ENCODE assay signal across 7 mouse cellular contexts in the genomic region with DNA sequence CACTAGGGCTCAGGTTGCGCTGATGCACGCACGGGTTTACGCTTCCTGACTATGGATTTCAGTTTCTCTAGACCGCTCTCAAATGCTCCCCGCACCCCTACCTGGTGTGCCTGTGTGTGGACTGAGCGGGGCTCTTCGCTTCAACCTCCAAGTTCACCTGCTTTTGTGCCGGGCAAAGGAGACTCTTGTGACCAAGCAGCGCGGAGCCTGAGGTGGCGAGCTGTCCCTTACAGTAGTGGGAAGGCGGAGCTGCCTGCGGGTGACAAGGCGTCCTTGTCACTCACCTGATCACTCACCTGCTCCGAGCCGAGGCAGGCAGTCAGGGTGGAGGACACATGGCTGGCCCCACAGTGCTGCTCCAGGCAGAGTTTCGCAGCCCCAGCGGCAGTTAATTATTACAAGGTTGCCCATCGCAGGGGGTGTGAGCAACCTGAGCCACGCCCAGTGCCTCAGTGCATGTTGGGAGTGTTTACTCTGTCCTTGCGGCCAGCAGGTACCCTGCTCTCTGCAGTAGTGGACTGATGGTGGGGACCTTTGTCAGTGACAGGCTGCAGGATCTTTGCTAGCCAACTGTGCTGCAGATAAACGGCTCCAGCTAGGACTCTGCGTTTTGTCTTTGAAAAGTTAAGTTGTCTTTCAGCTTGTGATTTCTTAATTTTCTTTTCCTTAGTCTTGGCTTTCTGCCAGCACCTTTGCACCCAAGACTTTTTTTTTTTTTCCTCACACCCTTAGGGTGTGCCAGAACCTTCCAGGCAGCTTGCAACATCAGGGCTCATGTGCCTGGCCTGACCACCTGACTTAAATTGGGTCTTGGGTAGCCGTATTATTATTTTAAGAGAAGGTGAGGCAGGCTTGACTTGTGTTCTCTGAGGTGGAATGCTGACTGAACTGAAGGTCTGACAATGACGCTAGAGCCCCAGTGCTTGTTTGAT. TPM values are rescaled to one million over a fixed set of nuclear protein-coding genes. Genes with fewer than 3 reads are reported as not detected.
DNase-seq lines count a peak whose midpoint lies in the region; ATAC-seq and TF ChIP-seq lines count a peak whose summit lies in the region.

A gene (minus strand): TSS at position 372 of the 932 bp plus-strand sequence.

- peaks cover 12% of the 10 kb centered on the region for H3K4me1 ChIP-seq in E14TG2a.4 (replicated peaks; ENCODE audit: low read depth, low read length)
- peaks cover 4% of the 10 kb centered on the region; the same call in 1 of the 2 replicates for H3K4me1 ChIP-seq in embryonic facial prominence, embryonic 12.5 days
- H3K4me1 ChIP-seq in intestine, embryonic 15.5 days (replicated peaks), result 0 out of 2 replicates have a peak, but pooled peaks cover 3% of the 10 kb centered on the region
- H3K4me1 ChIP-seq in liver, embryonic 16.5 days (ENCODE audit: control insufficient read depth, low read depth, low read length), result no peaks in the 10 kb centered on the region; the same call in 1 of the 2 replicates
- peaks cover 6% of the 10 kb centered on the region for H3K4me1 ChIP-seq in olfactory bulb, adult 2 months (ENCODE audit: control insufficient read depth, insufficient read depth, low read length)

- TF ChIP-seq CTCF in E14TG2a.4 (conservative IDR thresholded peaks at IDR 0.05; ENCODE audit: low read length), result no peak
- TF ChIP-seq CTCF in olfactory bulb, adult 2 months (IDR thresholded peaks at IDR 0.05; ENCODE audit: insufficient read depth, low read depth, low read length), result no peak

- no peak for TF ChIP-seq POLR2A in olfactory bulb, adult 2 months (IDR thresholded peaks at IDR 0.05; ENCODE audit: insufficient read depth, low read depth, low read length)

- H3K4me2 ChIP-seq in embryonic facial prominence, embryonic 12.5 days (replicated peaks), result peak within 1 kb of the TSS; percentile 89
- peak within 1 kb of the TSS; percentile 68 for H3K4me2 ChIP-seq in intestine, embryonic 15.5 days (replicated peaks)
- peak within 1 kb of the TSS; percentile 52 for H3K4me2 ChIP-seq in liver, embryonic 16.5 days (ENCODE audit: low read depth, low read length)

- peak; percentile 88 for DNase-seq in A20 (ENCODE audit: low read depth, low spot score)
- no peak for DNase-seq in right cerebral cortex, adult 18-20 months

- H3K27me3 ChIP-seq in E14TG2a.4 (ENCODE audit: insufficient read depth, low read length), result peaks cover 9% of the 10 kb centered on the region
- H3K27me3 ChIP-seq in embryonic facial prominence, embryonic 12.5 days, result no peaks in the 10 kb centered on the region; the same call in 1 of the 2 replicates
- no peaks in the 10 kb centered on the region for H3K27me3 ChIP-seq in intestine, embryonic 15.5 days (replicated peaks)
- H3K27me3 ChIP-seq in liver, embryonic 16.5 days (ENCODE audit: control insufficient read depth, insufficient read depth, low read depth, low read length), result no peaks in the 10 kb centered on the region

- H3K36me3 ChIP-seq in E14TG2a.4 (ENCODE audit: insufficient read depth, low read length), result no peaks in the 10 kb centered on the region
- no peaks in the 10 kb centered on the region for H3K36me3 ChIP-seq in embryonic facial prominence, embryonic 12.5 days
- no peaks in the 10 kb centered on the region for H3K36me3 ChIP-seq in intestine, embryonic 15.5 days
- H3K36me3 ChIP-seq in liver, embryonic 16.5 days (ENCODE audit: control insufficient read depth, insufficient read depth), result no peaks in the 10 kb centered on the region

- no peak within 1 kb of the TSS for H3K27ac ChIP-seq in embryonic facial prominence, embryonic 12.5 days
- peak within 1 kb of the TSS; percentile 90 for H3K27ac ChIP-seq in intestine, embryonic 15.5 days
- peak within 1 kb of the TSS; percentile 82 for H3K27ac ChIP-seq in liver, embryonic 16.5 days (ENCODE audit: low read length)
- H3K27ac ChIP-seq in olfactory bulb, adult 2 months (ENCODE audit: insufficient read depth, low read depth, low read length), result no peak within 1 kb of the TSS

- peak within 1 kb of the TSS; percentile 68 for H3K4me3 ChIP-seq in E14TG2a.4 (replicated peaks; ENCODE audit: low read length)
- H3K4me3 ChIP-seq in embryonic facial prominence, embryonic 12.5 days, result peak within 1 kb of the TSS; percentile 44
- H3K4me3 ChIP-seq in intestine, embryonic 15.5 days (replicated peaks), result peak within 1 kb of the TSS; percentile 41
- peak within 1 kb of the TSS; percentile 56 for H3K4me3 ChIP-seq in liver, embryonic 16.5 days (ENCODE audit: low read depth, low read length)
- H3K4me3 ChIP-seq in olfactory bulb, adult 2 months (ENCODE audit: insufficient read depth, low read depth, low read length), result peak within 1 kb of the TSS; percentile 17

- peak within 1 kb of the TSS; percentile 33; the same call in 1 of the 2 replicates for H3K9ac ChIP-seq in embryonic facial prominence, embryonic 12.5 days
- H3K9ac ChIP-seq in intestine, embryonic 15.5 days, result peak within 1 kb of the TSS; percentile 46
- peak within 1 kb of the TSS; percentile 48 for H3K9ac ChIP-seq in liver, embryonic 16.5 days (ENCODE audit: low read depth, low read length)

- ATAC-seq in embryonic facial prominence, embryonic 12.5 days (ENCODE audit: insufficient number of reproducible peaks, insufficient read depth, low FRiP score, low TSS enrichment), result peak; percentile 75
- ATAC-seq in intestine, embryonic 15.5 days, result peak; percentile 98
- ATAC-seq in liver, embryonic 16.5 days (ENCODE audit: low read depth), result peak; percentile 95

- no peaks in the 10 kb centered on the region for H3K9me3 ChIP-seq in E14TG2a.4 (ENCODE audit: low read length)
- no peaks in the 10 kb centered on the region for H3K9me3 ChIP-seq in embryonic facial prominence, embryonic 12.5 days
- H3K9me3 ChIP-seq in intestine, embryonic 15.5 days, result no peaks in the 10 kb centered on the region
- H3K9me3 ChIP-seq in liver, embryonic 16.5 days (replicated peaks; ENCODE audit: control insufficient read depth, low read length), result no peaks in the 10 kb centered on the region

- 10% methylated on average over 26 of the region's 26 CpGs for WGBS in embryonic facial prominence, embryonic 12.5 days
- 9% methylated on average over 26 of the region's 26 CpGs for WGBS in intestine, embryonic 15.5 days
- WGBS in liver, embryonic 16.5 days (ENCODE audit: insufficient replicate concordance), result 7% methylated on average over 26 of the region's 26 CpGs
- WGBS in olfactory bulb, adult 2 months, result 14% methylated on average over 26 of the region's 26 CpGs

RNA-seq across cellular contexts. Expression of the gene that starts here (rescaled TPM):
- polyA plus RNA-seq in embryonic facial prominence, embryonic 12.5 days (2016; fragmentation: Nextera tagmentation; extraction: Ambion mirVana), result 0.27 and 0.87 TPM in 2 replicates
- polyA plus RNA-seq in intestine, embryonic 15.5 days (2015; fragmentation: Nextera tagmentation; extraction: Ambion mirVana), result 26.9 and 29.0 TPM in 2 replicates
- polyA plus RNA-seq in liver, embryonic 16.5 days (2015; fragmentation: Nextera tagmentation; extraction: Ambion mirVana), result 5.8 and 6.7 TPM in 2 replicates
- not detected in 2 replicates for polyA plus RNA-seq in olfactory bulb, adult 2 months (2012; ENCODE audit: insufficient read depth, insufficient read length, low replicate concordance, missing spikeins)

Comparison
In these comparisons a context has a peak if more than half of its experiments do, and no peak if none do; other contexts are left out.
1. Peak in ATAC-seq, H3K4me3 ChIP-seq, H3K9ac ChIP-seq and H3K4me2 ChIP-seq in embryonic facial prominence, embryonic 12.5 days; RNA of the gene not detected or under 1 TPM.
2. H3K4me3 ChIP-seq: peak in every context shown above with its lines; median percentile 68 in E14TG2a.4; 56 in liver, embryonic 16.5 days; 44 in embryonic facial prominence, embryonic 12.5 days; 41 in intestine, embryonic 15.5 days; 17 in olfactory bulb, adult 2 months.
3. H3K27ac ChIP-seq: peak in intestine, embryonic 15.5 days (single experiment) and liver, embryonic 16.5 days (single experiment); none in embryonic facial prominence, embryonic 12.5 days (single experiment) and olfactory bulb, adult 2 months (single experiment).
4. Peak in every context shown above with its lines, with median percentiles within 50 percentile points of each other: ATAC-seq, H3K4me2 ChIP-seq and H3K9ac ChIP-seq.